ENCODE assay signal across 15 mouse cellular contexts in genomic region chr11:44917059-44917458, GRCm38 (mm10).
DNase-seq lines count a peak whose midpoint lies in the region; ATAC-seq lines count a peak whose summit lies in the region.
"Had no signal": no experiment of that assay in that cellular context is flagged by ENCODE, and none has a peak within 500 bp of the region (broad histone marks: within the 10 kb centered on the region; RNA-seq: fewer than 3 reads in every experiment).

No protein-coding gene starts in this region.

- peak; percentile 39 for DNase-seq in embryo, embryonic 10 days (ENCODE audit: low spot score)
- DNase-seq in embryo, embryonic 9.5 days (ENCODE audit: extremely low spot score): no peak
- peak; percentile 42 for DNase-seq in kidney, postnatal 14 days
- DNase-seq in kidney, postnatal 36 days: no peak
- peak; percentile 18 for DNase-seq in embryo, embryonic 11 days
- DNase-seq in heart, postnatal 14 days: peak; percentile 41 to 45
- no peak for DNase-seq in forebrain, embryonic 10.5 days (ENCODE audit: extremely low spot score, low spot score)
- DNase-seq: adrenal gland, postnatal 25 days; left cerebral cortex, postnatal 4 days; right cerebral cortex, adult 18-20 months; thymus, postnatal 25 days had no signal

- no peaks in the 10 kb centered on the region for H3K36me3 ChIP-seq in forebrain, embryonic 10.5 days (replicated peaks)
- no peaks in the 10 kb centered on the region for H3K36me3 ChIP-seq in intestine, embryonic 15.5 days

- H3K27me3 ChIP-seq in forebrain, embryonic 10.5 days (ENCODE audit: poor library complexity, severe bottlenecking): no peaks in the 10 kb centered on the region
- no peaks in the 10 kb centered on the region for H3K27me3 ChIP-seq in intestine, embryonic 15.5 days (replicated peaks)

- no peaks in the 10 kb centered on the region for H3K9me3 ChIP-seq in forebrain, embryonic 10.5 days
- H3K9me3 ChIP-seq in intestine, embryonic 15.5 days: no peaks in the 10 kb centered on the region

- ATAC-seq in intestine, embryonic 15.5 days: no peak
- ATAC-seq: forebrain, embryonic 14.5 days had no signal

- H3K4me3 ChIP-seq in forebrain, embryonic 10.5 days: no peak overlapping the region
- no peak overlapping the region for H3K4me3 ChIP-seq in intestine, embryonic 15.5 days (replicated peaks)

- 66% methylated on average over 8 of the region's 8 CpGs for WGBS in forebrain, embryonic 10.5 days
- 47% methylated on average over 8 of the region's 8 CpGs for WGBS in intestine, embryonic 15.5 days

- no peak overlapping the region for H3K4me2 ChIP-seq in intestine, embryonic 15.5 days (replicated peaks)
- H3K4me2 ChIP-seq: liver, embryonic 11.5 days; midbrain, embryonic 11.5 days had no signal

- no peak overlapping the region for H3K27ac ChIP-seq in forebrain, embryonic 10.5 days
- H3K27ac ChIP-seq in intestine, embryonic 15.5 days: no peak overlapping the region

- no peak overlapping the region for H3K9ac ChIP-seq in intestine, embryonic 15.5 days

- intact Hi-C loops in heart, postnatal 14 days (cut with DNase I): no loop called here

- H3K4me1 ChIP-seq in forebrain, embryonic 10.5 days: no peaks in the 10 kb centered on the region
- no peaks in the 10 kb centered on the region for H3K4me1 ChIP-seq in intestine, embryonic 15.5 days (replicated peaks)

Comparison
In these comparisons a context has a peak if more than half of its experiments do, and no peak if none do; other contexts are left out.
1. DNase-seq: peak in embryo, embryonic 10 days (single experiment), kidney, postnatal 14 days (single experiment), embryo, embryonic 11 days (single experiment) and heart, postnatal 14 days (2 of 2); none in embryo, embryonic 9.5 days (single experiment), kidney, postnatal 36 days (0 of 2) and forebrain, embryonic 10.5 days (single experiment).